Mouse (Mus musculus) lung, postnatal 14 days (tissue): ENCODE measurements at regions not wholly inside any gene's neighbourhood (a gene's known extent, or its start where the extent isn't known, plus 50 kb on each side); places are given as distances from the start of the nearest gene placed in this dataset.

Experiments used
- DNase-seq: peaks from one replicate; pipeline ENCODE4 v3.0.0; 2021

- no peak for DNase-seq
These were observed 216.3 kb downstream of the Ikzf2 start for GRCm38 (mm10) chr1:69470614-69471250.

GRCm38 (mm10) chr1:69469158-69469901 is 217.7 kb downstream of the Ikzf2 start:
- DNase-seq: no peak

GRCm38 (mm10) chr1:69466534-69467275 is 220.3 kb downstream of the Ikzf2 start:
- DNase-seq: no peak

GRCm38 (mm10) chr1:69461191-69461590 is 225.9 kb downstream of the Ikzf2 start:
- no peak for DNase-seq

- DNase-seq: no peak
These were observed 227.1 kb downstream of the Ikzf2 start for GRCm38 (mm10) chr1:69459899-69460298.

GRCm38 (mm10) chr1:69457471-69457870 is 229.6 kb downstream of the Ikzf2 start:
- DNase-seq: no peak

GRCm38 (mm10) chr1:69453991-69454390 is 233.1 kb downstream of the Ikzf2 start:
- DNase-seq: no peak

- no peak for DNase-seq
These were observed 234.1 kb downstream of the Ikzf2 start for GRCm38 (mm10) chr1:69452910-69453309.

- no peak for DNase-seq
These were observed 236.6 kb downstream of the Ikzf2 start for GRCm38 (mm10) chr1:69450455-69450854.

- DNase-seq: no peak
These were observed 239.8 kb downstream of the Ikzf2 start for GRCm38 (mm10) chr1:69447276-69447675.

GRCm38 (mm10) chr1:69444722-69445121 is 242.3 kb downstream of the Ikzf2 start:
- DNase-seq: no peak

- no peak for DNase-seq
These were observed 243.6 kb downstream of the Ikzf2 start for GRCm38 (mm10) chr1:69443466-69443865.

GRCm38 (mm10) chr1:69440564-69441334 is 246.3 kb downstream of the Ikzf2 start:
- DNase-seq: no peak

GRCm38 (mm10) chr1:69437042-69437441 is 250.0 kb downstream of the Ikzf2 start:
- DNase-seq: no peak

- no peak for DNase-seq
These were observed 253.2 kb downstream of the Ikzf2 start for GRCm38 (mm10) chr1:69433655-69434357.

GRCm38 (mm10) chr1:69430683-69431407 is 256.2 kb downstream of the Ikzf2 start:
- no peak for DNase-seq

GRCm38 (mm10) chr1:69429632-69430031 is 257.4 kb downstream of the Ikzf2 start:
- no peak for DNase-seq

GRCm38 (mm10) chr1:69397676-69398075 is 289.4 kb downstream of the Ikzf2 start:
- no peak for DNase-seq

GRCm38 (mm10) chr1:69382374-69382773 is 274.5 kb upstream of the Erbb4 start:
- no peak for DNase-seq

GRCm38 (mm10) chr1:69379741-69380140 is 271.9 kb upstream of the Erbb4 start:
- no peak for DNase-seq

GRCm38 (mm10) chr1:69376923-69377706 is 269.3 kb upstream of the Erbb4 start:
- no peak for DNase-seq
